Mouse (Mus musculus) brain, embryonic 14.5 days (tissue): Measurements from ENCODE around the gene Nupr1l.

Source experiments
- CTCF ChIP-seq: fragments of 200-500 bp; IDR thresholded peaks from 2 replicates; pipeline ENCODE4 v1.5.1; 2012; ENCODE audit warnings: inconsistent platforms, mild to moderate bottlenecking, moderate library complexity, borderline replicate concordance; ENCODE audit not compliant: insufficient read depth, insufficient read length; ENCODE audit errors: extremely low read depth
- POLR2A ChIP-seq: fragments of 200-500 bp; IDR thresholded peaks from 2 replicates; pipeline ENCODE4 v1.6.1; 2012; ENCODE audit warnings: mild to moderate bottlenecking, inconsistent platforms, borderline replicate concordance; ENCODE audit not compliant: poor library complexity, insufficient read depth, insufficient read length, severe bottlenecking; ENCODE audit errors: extremely low read depth

- TF ChIP-seq CTCF, result peak; percentile 57; the same call in 1 of the 2 replicates
- no peak for TF ChIP-seq POLR2A
These were observed 5.7 kb downstream of the Nupr1l start for GRCm38 (mm10) chr5:129914024-129914423.
